Mouse (Mus musculus): ENCODE results near the gene Zfp553.
A peak's percentile ranks its signal among the peaks of the same experiment; 100 is the strongest.

- TF ChIP-seq POLR2A (IDR thresholded peaks at IDR 0.05; ENCODE audit: low read depth, low read length) (peak; percentile 30; the same call in 1 of the 2 replicates), CTCF (conservative IDR thresholded peaks at IDR 0.05 in 1 of 2, IDR thresholded peaks at IDR 0.05 in 1 of 2; ENCODE audit: low read depth in 2 of 2, low read length in 2 of 2) (peak; percentile 74 to 83), NELFE (IDR thresholded peaks at IDR 0.05; ENCODE audit: low read depth, low read length) (no peak; the same call in 1 of the 2 replicates), UBTF (IDR thresholded peaks at IDR 0.05; ENCODE audit: low read depth, low read length) (no peak), TCF12 (IDR thresholded peaks at IDR 0.05; ENCODE audit: low read depth, low read length) (no peak), ELF1 (IDR thresholded peaks at IDR 0.05; ENCODE audit: low read depth, low read length) (no peak), EP300 (IDR thresholded peaks at IDR 0.05; ENCODE audit: low read length) (no peak), IRF4 (IDR thresholded peaks at IDR 0.05; ENCODE audit: low read depth, low read length) (0 out of 2 replicates have a peak, but pooled peaks have one; percentile 8), JUN (IDR thresholded peaks at IDR 0.05; ENCODE audit: insufficient read depth, low read depth, low read length) (no peak), SMC3 (IDR thresholded peaks at IDR 0.05; ENCODE audit: low read depth, low read length) (peak; percentile 73), E2F4 (IDR thresholded peaks at IDR 0.05; ENCODE audit: insufficient replicate concordance, low read depth, low read length) (no peak), GABPA (IDR thresholded peaks at IDR 0.05; ENCODE audit: insufficient replicate concordance, low read depth, low read length) (no peak), CHD2 (IDR thresholded peaks at IDR 0.05; ENCODE audit: low read length) (no peak), HCFC1 (IDR thresholded peaks at IDR 0.05; ENCODE audit: low read depth, low read length) (no peak)
These were observed 4.1 kb upstream of the Zfp553 start for GRCm38 (mm10) chr7:127228615-127229303.
